14 mouse cellular contexts compared by ENCODE assay signal in genomic region chr9:14060257-14060656, GRCm38 (mm10).
"Had no signal": no experiment of that assay in that cellular context is flagged by ENCODE, and none has a peak within 500 bp of the region (broad histone marks: within the 10 kb centered on the region; RNA-seq: fewer than 3 reads in every experiment).

No protein-coding gene starts in this region.

- H3K4me3 ChIP-seq: megakaryocyte, embryonic 14.5 days; midbrain, embryonic 13.5 days; midbrain, embryonic 15.5 days; neural tube, embryonic 12.5 days; stomach, embryonic 15.5 days had no signal

- ATAC-seq: midbrain, embryonic 13.5 days; midbrain, embryonic 15.5 days had no signal

- H3K4me2 ChIP-seq: lung, embryonic 14.5 days; midbrain, embryonic 11.5 days; midbrain, embryonic 13.5 days; midbrain, embryonic 15.5 days; neural tube, embryonic 12.5 days; stomach, embryonic 15.5 days had no signal

- H3K27me3 ChIP-seq: midbrain, embryonic 13.5 days; midbrain, embryonic 15.5 days; neural tube, embryonic 12.5 days; stomach, embryonic 15.5 days had no signal

- H3K9me3 ChIP-seq: stomach, embryonic 15.5 days had no signal

- H3K27ac ChIP-seq: midbrain, embryonic 13.5 days; midbrain, embryonic 15.5 days; neural tube, embryonic 12.5 days; stomach, embryonic 15.5 days had no signal

- H3K36me3 ChIP-seq: midbrain, embryonic 13.5 days; midbrain, embryonic 15.5 days; neural tube, embryonic 12.5 days; stomach, embryonic 15.5 days had no signal

- H3K9ac ChIP-seq: lung, embryonic 14.5 days; midbrain, embryonic 13.5 days; midbrain, embryonic 15.5 days; neural tube, embryonic 12.5 days; stomach, embryonic 15.5 days had no signal

- DNase-seq: lung, adult 18-20 months; lung, embryonic 14.5 days; lung, postnatal 10 days; lung, postnatal 4 days; right cerebral cortex, postnatal 14 days; thymus, adult 2 months; thymus, postnatal 25 days; thymus, postnatal 4 days had no signal

- H3K4me1 ChIP-seq: neural tube, embryonic 12.5 days; stomach, embryonic 15.5 days had no signal
